Mouse (Mus musculus) lung, embryonic 16.5 days (tissue): ENCODE data around the gene Zdhhc18. TPM values are rescaled to one million over a fixed set of nuclear protein-coding genes. Genes with fewer than 3 reads are reported as not detected.

Source experiments
- ATAC-seq: fragments of 200-750 bp; cut with Nextera tagmentation; 2 replicates; pipeline ENCODE4 v1.8.0; 2017; ENCODE audit warnings: low read depth, mild to moderate bottlenecking, moderate library complexity
- H3K27ac ChIP-seq: fragments of 300-500 bp; sonication (generic); 2 replicates; pipeline ENCODE4 v1.5.1; 2014; ENCODE audit warnings: mild to moderate bottlenecking, control low read depth, low read length
- H3K27me3 ChIP-seq: fragments of 300-500 bp; sonication (generic); 2 replicates; pipeline ENCODE4 v1.6.1; 2014; ENCODE audit warnings: low read depth, low read length, mixed read lengths; ENCODE audit not compliant: control insufficient read depth, insufficient read depth
- H3K36me3 ChIP-seq: fragments of 300-500 bp; sonication (generic); 2 replicates; pipeline ENCODE4 v1.6.1; 2014; ENCODE audit warnings: low read length; ENCODE audit not compliant: control insufficient read depth, insufficient read depth
- H3K4me1 ChIP-seq: fragments of 300-500 bp; sonication (generic); replicated peaks from 2 replicates; pipeline ENCODE4 v1.6.1; 2014; ENCODE audit warnings: low read length, mixed read lengths; ENCODE audit not compliant: control insufficient read depth, insufficient read depth
- H3K4me2 ChIP-seq: fragments of 300-500 bp; sonication (generic); 2 replicates; pipeline ENCODE4 v1.6.1; 2014; ENCODE audit warnings: low read depth, low read length, control low read depth
- H3K4me3 ChIP-seq: fragments of 300-500 bp; sonication (generic); 2 replicates; pipeline ENCODE4 v1.5.1; 2014; ENCODE audit warnings: mild to moderate bottlenecking, low read length, control low read depth
- H3K9ac ChIP-seq: fragments of 300-500 bp; sonication (generic); 2 replicates; pipeline ENCODE4 v1.6.1; 2014; ENCODE audit warnings: low read length, control low read depth
- H3K9me3 ChIP-seq: fragments of 300-500 bp; sonication (generic); 2 replicates; pipeline ENCODE4 v1.6.1; 2016; ENCODE audit warnings: low read length; ENCODE audit not compliant: control insufficient read depth
- WGBS: fragments of 180-500 bp; shearing (Covaris S2); extraction: QIAGEN DNeasy Blood & Tissue Kit; methylation state at CpG from one replicate; pipeline ENCODE4 v1.1.7; 2014; 5-methylcytosine and 5-hydroxymethylcytosine counted together
- polyA plus RNA-seq: library from polyadenylated mRNA; unstranded; fragments of >200 nt; fragmentation: Nextera tagmentation; extraction: Ambion mirVana; gene quantifications from 2 replicates; pipeline ENCODE4 v1.2.1, GENCODE M21; 2015

Gene Zdhhc18
- polyA plus RNA-seq, 1 experiment from 2014 or later = 3.1 TPM

GRCm38 (mm10) chr4:133614274-133614761, 35.6 kb downstream of the Zdhhc18 start:
- Histone ChIP-seq H3K27me3 (no peaks in the 10 kb centered on the region), H3K4me3 (no peak overlapping the region), H3K27ac (no peak overlapping the region), H3K4me2 (no peak overlapping the region), H3K9me3 (peaks cover 5% of the 10 kb centered on the region), H3K36me3 (peaks cover 23% of the 10 kb centered on the region), H3K4me1 (no peaks in the 10 kb centered on the region; the same call in 1 of the 2 replicates), H3K9ac (no peak overlapping the region)
- ATAC-seq = peak; percentile 44; the same call in 1 of the 2 replicates
- WGBS = 73% methylated on average over 8 of the region's 8 CpGs

GRCm38 (mm10) chr4:133613867-133614266, 36.1 kb downstream of the Zdhhc18 start:
- Histone ChIP-seq H3K4me2 (no peak overlapping the region), H3K27me3 (no peaks in the 10 kb centered on the region), H3K9ac (no peak overlapping the region), H3K4me3 (no peak overlapping the region), H3K9me3 (peaks cover 5% of the 10 kb centered on the region), H3K27ac (no peak overlapping the region), H3K36me3 (peaks cover 23% of the 10 kb centered on the region), H3K4me1 (no peaks in the 10 kb centered on the region; the same call in 1 of the 2 replicates)
- no peak for ATAC-seq
- WGBS = 65% methylated on average over 4 of the region's 4 CpGs

- no peak overlapping the region for H3K4me2 ChIP-seq
- 92% methylated on average over 8 of the region's 8 CpGs for WGBS
- H3K9ac ChIP-seq = no peak overlapping the region
These were observed 36.9 kb downstream of the Zdhhc18 start for GRCm38 (mm10) chr4:133613026-133613425.

GRCm38 (mm10) chr4:133612416-133612815, 37.5 kb downstream of the Zdhhc18 start:
- no peak for ATAC-seq
- Histone ChIP-seq H3K27me3 (no peaks in the 10 kb centered on the region), H3K9me3 (peaks cover 5% of the 10 kb centered on the region), H3K9ac (no peak overlapping the region), H3K4me2 (no peak overlapping the region), H3K36me3 (peaks cover 23% of the 10 kb centered on the region), H3K4me1 (no peaks in the 10 kb centered on the region; the same call in 1 of the 2 replicates), H3K4me3 (no peak overlapping the region), H3K27ac (no peak overlapping the region)
- 98% methylated on average over 7 of the region's 7 CpGs for WGBS

More at GRCm38 (mm10) chr4:133613026-133613425, 36.9 kb downstream of the Zdhhc18 start:
- no peak overlapping the region for H3K4me3 ChIP-seq
- no peak overlapping the region for H3K27ac ChIP-seq
- peaks cover 23% of the 10 kb centered on the region for H3K36me3 ChIP-seq
- H3K9me3 ChIP-seq = peaks cover 5% of the 10 kb centered on the region
- no peaks in the 10 kb centered on the region; the same call in 1 of the 2 replicates for H3K4me1 ChIP-seq
- no peaks in the 10 kb centered on the region for H3K27me3 ChIP-seq
- ATAC-seq = no peak

- Histone ChIP-seq H3K4me2 (no peak overlapping the region), H3K9ac (no peak overlapping the region), H3K4me3 (no peak overlapping the region), H3K9me3 (peaks cover 5% of the 10 kb centered on the region), H3K4me1 (no peaks in the 10 kb centered on the region; the same call in 1 of the 2 replicates), H3K36me3 (peaks cover 23% of the 10 kb centered on the region), H3K27me3 (no peaks in the 10 kb centered on the region), H3K27ac (no peak overlapping the region)
- ATAC-seq = no peak
- 97% methylated on average over 5 of the region's 5 CpGs for WGBS
These were observed 38.1 kb downstream of the Zdhhc18 start for GRCm38 (mm10) chr4:133611815-133612214.

- ATAC-seq = peak; percentile 50; the same call in 1 of the 2 replicates
- H3K9ac ChIP-seq = no peak overlapping the region
- peaks cover 5% of the 10 kb centered on the region for H3K9me3 ChIP-seq
- H3K27me3 ChIP-seq = no peaks in the 10 kb centered on the region
- no peak overlapping the region for H3K4me2 ChIP-seq
- peaks cover 23% of the 10 kb centered on the region for H3K36me3 ChIP-seq
- H3K4me1 ChIP-seq = peaks cover 3% of the 10 kb centered on the region; the same call in 1 of the 2 replicates
- 9% methylated on average over 6 of the region's 6 CpGs for WGBS
- H3K4me3 ChIP-seq = no peak overlapping the region
- H3K27ac ChIP-seq = no peak overlapping the region
These were observed 40.2 kb downstream of the Zdhhc18 start for GRCm38 (mm10) chr4:133609719-133610118.

GRCm38 (mm10) chr4:133607284-133607683, 42.7 kb downstream of the Zdhhc18 start:
- H3K36me3 ChIP-seq = peaks cover 19% of the 10 kb centered on the region
- no peak overlapping the region for H3K9ac ChIP-seq
- H3K27ac ChIP-seq = no peak overlapping the region
- peaks cover under 1% of the 10 kb centered on the region for H3K27me3 ChIP-seq
- peaks cover 3% of the 10 kb centered on the region for H3K9me3 ChIP-seq
- H3K4me1 ChIP-seq = peaks cover 3% of the 10 kb centered on the region; the same call in 1 of the 2 replicates
- H3K4me2 ChIP-seq = no peak overlapping the region
- no peak overlapping the region for H3K4me3 ChIP-seq
- no peak for ATAC-seq
- WGBS = 60% methylated on average over 10 of the region's 10 CpGs

GRCm38 (mm10) chr4:133605330-133605729, 44.6 kb downstream of the Zdhhc18 start:
- Histone ChIP-seq H3K4me1 (peaks cover 3% of the 10 kb centered on the region; the same call in 1 of the 2 replicates), H3K9me3 (no peaks in the 10 kb centered on the region), H3K27ac (peak overlapping the region; percentile 81), H3K4me3 (no peak overlapping the region), H3K9ac (no peak overlapping the region), H3K4me2 (no peak overlapping the region), H3K27me3 (peaks cover 8% of the 10 kb centered on the region), H3K36me3 (peaks cover 8% of the 10 kb centered on the region)
- ATAC-seq = peak; percentile 67
- 33% methylated on average over 9 of the region's 9 CpGs for WGBS

GRCm38 (mm10) chr4:133604856-133605255, 45.1 kb downstream of the Zdhhc18 start:
- H3K27me3 ChIP-seq = peaks cover 13% of the 10 kb centered on the region
- H3K4me3 ChIP-seq = no peak overlapping the region
- peak overlapping the region; percentile 81 for H3K27ac ChIP-seq
- no peak overlapping the region for H3K4me2 ChIP-seq
- peaks cover 6% of the 10 kb centered on the region; the same call in 1 of the 2 replicates for H3K4me1 ChIP-seq
- ATAC-seq = no peak
- H3K9me3 ChIP-seq = no peaks in the 10 kb centered on the region
- no peak overlapping the region for H3K9ac ChIP-seq
- H3K36me3 ChIP-seq = peaks cover 6% of the 10 kb centered on the region; the same call in 1 of the 2 replicates
- WGBS = 48% methylated on average over 6 of the region's 6 CpGs
